Mouse (Mus musculus): ENCODE measurements around the gene H2-D1.
"Not testable (repeated sequence)": the region's sequence is repeated elsewhere in the genome, so short reads cannot be mapped to it uniquely, and the experiment has no call there.

H2-D1 gene

DNA sequence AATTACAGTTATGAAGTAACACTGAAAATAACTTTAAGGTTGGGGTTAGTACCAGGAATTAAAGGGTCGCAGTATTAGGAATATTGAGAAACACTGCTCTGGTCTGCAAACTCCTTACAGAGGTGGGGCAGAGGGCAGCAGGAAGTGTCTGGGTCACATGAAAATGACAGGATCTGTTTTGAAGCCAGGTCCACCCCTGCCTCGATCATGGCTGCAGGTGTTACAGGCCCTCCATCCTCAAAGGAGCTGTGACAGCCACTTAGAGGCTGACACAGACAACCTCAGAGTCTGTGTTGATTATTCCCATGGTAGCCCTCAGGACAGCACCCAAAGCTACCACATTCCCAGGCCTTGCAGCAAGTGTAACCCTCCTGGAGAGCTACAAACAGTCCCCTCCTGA lies 40.7 kb downstream of the H2-D1 start:
- DNase-seq (ENCODE audit: low read depth, low spot score): no peak

DNA sequence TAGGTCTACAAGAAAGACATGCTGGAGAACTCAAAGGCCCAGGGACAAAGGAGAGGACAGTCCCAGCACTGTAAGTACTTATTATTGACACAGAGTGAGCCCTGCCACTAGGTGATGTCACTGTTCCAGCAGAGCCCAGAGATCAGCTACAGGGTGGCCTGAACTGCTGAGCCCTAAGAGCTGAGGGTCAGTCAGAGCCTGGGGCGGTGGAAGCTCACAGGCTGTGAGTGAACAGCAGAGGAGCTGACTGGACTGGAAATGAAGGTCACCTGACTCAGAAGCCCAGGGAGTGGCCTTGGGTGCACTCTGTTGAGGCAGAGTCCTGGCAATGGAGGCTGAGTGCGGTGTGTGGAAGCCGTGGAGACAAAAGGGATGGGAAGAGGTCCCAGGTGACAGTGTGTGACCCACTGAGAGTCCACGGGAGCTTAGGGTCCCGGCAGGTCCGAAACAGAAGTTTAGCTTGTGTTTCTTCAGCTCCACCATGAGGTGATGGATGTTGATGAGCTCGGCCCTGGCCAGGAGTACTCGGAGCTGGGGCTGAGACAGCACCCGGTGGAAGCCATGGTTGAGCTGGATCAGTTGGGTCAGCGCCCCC lies 41.3 kb downstream of the H2-D1 start:
- no peak for DNase-seq (ENCODE audit: low read depth, low spot score)

DNA sequence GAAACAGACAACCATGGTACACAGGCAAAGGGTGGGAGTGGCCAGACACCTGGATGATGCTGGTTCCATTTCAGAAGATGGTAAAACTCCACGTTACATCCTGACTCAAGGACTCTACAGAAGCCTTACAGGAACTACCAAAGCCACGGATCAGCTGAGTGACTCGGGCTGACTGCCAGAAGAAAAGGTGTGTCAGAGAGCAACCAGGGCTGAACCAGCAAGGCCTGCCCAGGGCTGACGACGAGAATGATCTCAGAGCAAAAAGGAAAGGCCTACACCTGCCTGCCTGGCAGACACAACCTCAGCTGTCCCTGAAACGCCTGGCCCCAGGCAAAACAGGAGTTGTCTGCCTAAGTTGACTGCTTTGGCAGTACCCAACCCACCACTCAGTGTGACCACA lies 41.9 kb downstream of the H2-D1 start:
- no peak for DNase-seq (ENCODE audit: low read depth, low spot score)

DNA sequence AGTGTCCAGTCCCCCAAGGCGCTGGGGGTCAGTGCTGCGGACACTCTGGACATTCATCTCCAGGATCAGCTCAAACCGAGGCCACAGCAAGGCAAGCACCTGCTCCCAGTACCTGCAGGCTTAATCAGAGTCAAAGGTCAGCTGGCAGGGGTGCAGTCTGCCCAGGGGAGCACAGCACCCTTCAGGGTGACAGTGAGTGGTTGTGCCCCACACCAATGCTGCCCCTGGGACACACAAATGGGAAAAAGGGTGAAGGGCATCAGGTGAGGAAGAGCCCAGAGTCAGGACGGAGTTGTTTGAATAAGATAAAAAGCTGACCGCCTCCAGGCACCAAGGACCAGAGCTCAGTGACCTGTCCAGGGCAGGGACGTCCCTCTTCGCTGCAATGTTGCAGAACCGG lies 42.4 kb downstream of the H2-D1 start:
- not testable (repeated sequence) for DNase-seq (ENCODE audit: low read depth, low spot score)

Measured in WW6 (cell line).